Mouse (Mus musculus): ENCODE results near the gene Enpp4.

Gene Enpp4

GRCm38 (mm10) chr17:44090916-44091315 lies 14.7 kb downstream of the Enpp4 start:
- DNase-seq, result no peak

- no peak for DNase-seq
Observed at GRCm38 (mm10) chr17:44088226-44088625, 17.4 kb downstream of the Enpp4 start.

- no peak for DNase-seq
Observed at GRCm38 (mm10) chr17:44083156-44083555, 22.5 kb downstream of the Enpp4 start.

- DNase-seq, result peak; percentile 82
Observed at GRCm38 (mm10) chr17:44078631-44079350, 26.8 kb downstream of the Enpp4 start, which contains the start of gene Enpp5. Enpp5 (plus strand) TSS chr17:44078813.

- no peak for DNase-seq
Observed at GRCm38 (mm10) chr17:44077843-44078160, 27.8 kb downstream of the Enpp4 start.

- DNase-seq, result no peak
Observed at GRCm38 (mm10) chr17:44077146-44077842, 28.3 kb downstream of the Enpp4 start.

- DNase-seq, result peak; percentile 37
Observed at GRCm38 (mm10) chr17:44076051-44076680, 29.4 kb downstream of the Enpp4 start.

- peak; percentile 12 for DNase-seq
Observed at GRCm38 (mm10) chr17:44075601-44076000, 30.0 kb downstream of the Enpp4 start.

- no peak for DNase-seq
Observed at GRCm38 (mm10) chr17:44071680-44072079, 33.9 kb downstream of the Enpp4 start.

GRCm38 (mm10) chr17:44068876-44069275 lies 36.7 kb downstream of the Enpp4 start:
- no peak for DNase-seq

- no peak for DNase-seq
Observed at GRCm38 (mm10) chr17:44061289-44061890, 44.2 kb downstream of the Enpp4 start.

- no peak for DNase-seq
Observed at GRCm38 (mm10) chr17:44060781-44061180, 44.8 kb downstream of the Enpp4 start.

GRCm38 (mm10) chr17:44058145-44058544 lies 47.5 kb downstream of the Enpp4 start:
- DNase-seq, result no peak

- DNase-seq, result no peak
Observed at GRCm38 (mm10) chr17:44057123-44057522, 48.5 kb downstream of the Enpp4 start.

GRCm38 (mm10) chr17:44053427-44053826 lies 52.2 kb downstream of the Enpp4 start:
- no peak for DNase-seq
